Comparison of ENCODE assay signal across 8 mouse cellular contexts in the genomic region with DNA sequence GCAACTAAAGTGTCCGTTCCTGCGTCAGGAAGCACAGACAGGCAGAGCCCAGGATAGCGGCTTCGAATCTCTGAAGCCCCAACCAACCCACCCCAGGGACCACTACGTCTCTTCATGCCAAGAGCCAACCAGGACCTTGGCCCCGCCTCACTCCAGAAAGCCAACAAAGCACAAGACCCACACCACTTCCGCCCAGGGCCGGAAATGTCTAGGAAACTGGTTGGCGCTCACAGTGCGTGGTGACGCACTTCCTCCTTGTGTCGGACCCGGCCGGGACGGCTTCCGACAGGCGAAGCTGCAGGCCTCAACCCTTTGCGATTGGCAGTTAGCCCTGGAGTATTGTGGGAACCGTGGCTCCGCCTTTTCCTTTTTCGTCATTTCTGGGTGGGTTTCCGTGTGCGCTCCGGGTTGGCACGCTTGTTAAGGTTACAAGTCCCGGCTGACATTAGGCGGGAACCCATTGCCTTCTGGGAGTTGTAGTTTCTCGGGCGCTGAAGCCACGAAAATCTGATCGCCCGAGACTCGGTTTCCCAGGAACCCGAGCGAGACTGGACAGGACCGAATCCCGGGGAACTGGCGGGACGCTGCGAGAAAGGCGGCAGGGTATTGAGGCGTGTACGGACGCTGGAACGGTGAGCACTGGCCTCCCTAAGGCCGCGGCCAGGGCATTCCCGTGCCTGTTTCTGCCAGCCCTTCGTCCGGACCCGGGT. TPM values are rescaled to one million over a fixed set of nuclear protein-coding genes. Genes with fewer than 3 reads are reported as not detected.
DNase-seq lines count a peak whose midpoint lies in the region; ATAC-seq lines count a peak whose summit lies in the region.

A gene (plus strand): TSS at position 368 of the 710 bp plus-strand sequence.

- WGBS in hindbrain, embryonic 11.5 days = under 1% methylated on average over 51 of the region's 51 CpGs

- H3K4me1 ChIP-seq in hindbrain, embryonic 11.5 days (replicated peaks; ENCODE audit: control insufficient read depth, insufficient read depth, low read length) = peaks cover 15% of the 10 kb centered on the region

- H3K36me3 ChIP-seq in hindbrain, embryonic 11.5 days (ENCODE audit: control insufficient read depth, insufficient read depth, low read length) = peaks cover 6% of the 10 kb centered on the region; the same call in 1 of the 2 replicates

- H3K9me3 ChIP-seq in hindbrain, embryonic 11.5 days (ENCODE audit: control insufficient read depth, low read length) = no peaks in the 10 kb centered on the region

- peak within 1 kb of the TSS; percentile 95 for H3K9ac ChIP-seq in hindbrain, embryonic 11.5 days (ENCODE audit: low read depth, low read length)

- peak within 1 kb of the TSS; percentile 94 for H3K27ac ChIP-seq in hindbrain, embryonic 11.5 days (ENCODE audit: low read depth, low read length)

- no peaks in the 10 kb centered on the region for H3K27me3 ChIP-seq in hindbrain, embryonic 11.5 days (ENCODE audit: control insufficient read depth, insufficient read depth, low read length)

- H3K4me2 ChIP-seq in hindbrain, embryonic 11.5 days (replicated peaks; ENCODE audit: low read depth, low read length) = peak within 1 kb of the TSS; percentile 98

- DNase-seq in Muller cell, postnatal 12 days (ENCODE audit: inconsistent ontology term) = peak; percentile 99
- DNase-seq in cerebellum, adult 9-11 months = peak; percentile 100
- DNase-seq in frontal cortex, adult 2 months (ENCODE audit: extremely low spot score in 1 of 2, low spot score in 1 of 2) = peak; percentile 99
- peak; percentile 99 for DNase-seq in hindbrain, embryonic 11.5 days (ENCODE audit: low spot score)
- peak; percentile 97 for DNase-seq in layer of hippocampus, postnatal 10 days (ENCODE audit: low spot score in 2 of 2)
- peak; percentile 99 for DNase-seq in lung, postnatal 10 days
- DNase-seq in ovary, postnatal 36 days (ENCODE audit: low spot score) = peak; percentile 94
- DNase-seq in thymus, postnatal 25 days = peak; percentile 94

- ATAC-seq in hindbrain, embryonic 11.5 days (ENCODE audit: low FRiP score) = peak; percentile 98

- peak within 1 kb of the TSS; percentile 90 for H3K4me3 ChIP-seq in hindbrain, embryonic 11.5 days (ENCODE audit: low read depth, low read length)

RNA-seq across cellular contexts. Expression of the gene that starts here (rescaled TPM):
- 68.2 and 74.2 TPM in 2 replicates for polyA plus RNA-seq in frontal cortex, adult 2 months (2012; rRNA removed)
- polyA plus RNA-seq in hindbrain, embryonic 11.5 days (2014; fragmentation: Nextera tagmentation; extraction: Ambion mirVana) = 59.0 and 63.8 TPM in 2 replicates
- total RNA-seq in layer of hippocampus, postnatal 10 days (2021) = 10 to 100 TPM; 41.9 to 46.0 TPM

Comparison
In these comparisons a context has a peak if more than half of its experiments do, and no peak if none do; other contexts are left out.
1. Peak in every context shown above with its lines: DNase-seq, ATAC-seq, H3K4me3 ChIP-seq and H3K27ac ChIP-seq.